Mouse (Mus musculus): ENCODE data around the gene Tes. TPM values are rescaled to one million over a fixed set of nuclear protein-coding genes. Genes with fewer than 3 reads are reported as not detected.

The Tes gene
- polyA plus RNA-seq, 1 experiment from 2014 or later, result 52.7 TPM

DNA sequence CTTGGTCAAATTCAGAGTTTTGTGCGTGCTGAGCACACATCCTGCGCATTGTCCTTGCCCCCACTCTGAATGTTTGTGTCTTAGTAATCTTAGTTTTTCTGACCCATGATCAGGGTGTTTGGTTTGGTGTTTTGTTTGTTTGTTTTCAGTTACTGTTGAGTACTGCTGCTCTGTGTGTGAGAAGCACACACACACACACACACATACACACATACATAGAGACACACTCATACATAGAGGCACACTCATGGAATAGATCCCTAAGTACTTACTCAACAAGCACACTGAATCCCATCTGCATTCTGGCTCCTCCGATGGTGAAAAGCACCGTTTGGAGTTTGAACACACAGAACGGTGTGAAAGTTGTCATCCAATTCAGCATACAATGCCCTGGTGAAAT is 41.5 kb downstream of the Tes start:
- no peak overlapping the region for H3K9ac ChIP-seq (replicated peaks; ENCODE audit: low read depth)
- DNase-seq (ENCODE audit: low spot score), result no peak
- no peak overlapping the region for H3K4me2 ChIP-seq (replicated peaks; ENCODE audit: low read depth, low read length)
- H3K4me3 ChIP-seq (ENCODE audit: low read depth, low read length), result no peak overlapping the region
- TF ChIP-seq CTCF (IDR thresholded peaks at IDR 0.05) (no peak), EP300 (IDR thresholded peaks at IDR 0.05) (no peak)
- WGBS, result 99% methylated on average over 5 of the region's 5 CpGs
- H3K27ac ChIP-seq (ENCODE audit: low read length), result no peak overlapping the region
- no peaks in the 10 kb centered on the region for H3K9me3 ChIP-seq (ENCODE audit: low read length)
- no peaks in the 10 kb centered on the region for H3K27me3 ChIP-seq (replicated peaks; ENCODE audit: insufficient read depth, low read length)
- H3K36me3 ChIP-seq (ENCODE audit: insufficient read depth, low read length), result no peaks in the 10 kb centered on the region
- H3K4me1 ChIP-seq (ENCODE audit: insufficient read depth, low read depth, low read length), result peaks cover 4% of the 10 kb centered on the region; the same call in 1 of the 2 replicates
- ATAC-seq, result no peak

DNA sequence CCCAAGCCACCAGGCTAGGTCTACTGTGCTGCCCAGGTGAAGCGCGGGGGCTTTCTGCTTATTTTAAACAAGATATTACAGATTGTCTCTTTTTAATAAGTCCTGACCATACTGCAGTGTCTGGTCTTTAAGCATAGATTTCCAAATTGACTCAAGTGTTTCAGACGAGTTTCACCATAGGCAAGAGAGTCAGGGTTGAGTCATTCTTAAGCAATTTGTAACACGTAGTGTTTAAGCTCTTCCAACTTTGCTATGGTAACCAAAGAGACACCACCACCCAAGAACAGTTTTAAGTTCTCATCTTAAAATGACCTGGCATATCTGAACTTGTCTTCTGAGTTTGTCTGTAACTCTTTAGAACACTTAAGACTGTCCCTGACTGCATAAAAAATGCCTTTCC is 44.3 kb downstream of the Tes start:
- TF ChIP-seq EP300 (IDR thresholded peaks at IDR 0.05) (peak; percentile 86), CTCF (IDR thresholded peaks at IDR 0.05) (no peak)
- no peak overlapping the region for H3K4me2 ChIP-seq (replicated peaks; ENCODE audit: low read depth, low read length)
- H3K4me3 ChIP-seq (ENCODE audit: low read depth, low read length), result no peak overlapping the region
- H3K4me1 ChIP-seq (ENCODE audit: insufficient read depth, low read depth, low read length), result peaks cover 4% of the 10 kb centered on the region; the same call in 1 of the 2 replicates
- H3K27me3 ChIP-seq (replicated peaks; ENCODE audit: insufficient read depth, low read length), result no peaks in the 10 kb centered on the region
- H3K27ac ChIP-seq (ENCODE audit: low read length), result peak overlapping the region; percentile 43; the same call in 1 of the 2 replicates
- no peak overlapping the region for H3K9ac ChIP-seq (replicated peaks; ENCODE audit: low read depth)
- H3K9me3 ChIP-seq (ENCODE audit: low read length), result no peaks in the 10 kb centered on the region
- H3K36me3 ChIP-seq (ENCODE audit: insufficient read depth, low read length), result no peaks in the 10 kb centered on the region
- peak; percentile 91 for ATAC-seq
- WGBS, result 54% methylated on average over 4 of the region's 4 CpGs
- DNase-seq (ENCODE audit: low spot score), result peak; percentile 96

DNA sequence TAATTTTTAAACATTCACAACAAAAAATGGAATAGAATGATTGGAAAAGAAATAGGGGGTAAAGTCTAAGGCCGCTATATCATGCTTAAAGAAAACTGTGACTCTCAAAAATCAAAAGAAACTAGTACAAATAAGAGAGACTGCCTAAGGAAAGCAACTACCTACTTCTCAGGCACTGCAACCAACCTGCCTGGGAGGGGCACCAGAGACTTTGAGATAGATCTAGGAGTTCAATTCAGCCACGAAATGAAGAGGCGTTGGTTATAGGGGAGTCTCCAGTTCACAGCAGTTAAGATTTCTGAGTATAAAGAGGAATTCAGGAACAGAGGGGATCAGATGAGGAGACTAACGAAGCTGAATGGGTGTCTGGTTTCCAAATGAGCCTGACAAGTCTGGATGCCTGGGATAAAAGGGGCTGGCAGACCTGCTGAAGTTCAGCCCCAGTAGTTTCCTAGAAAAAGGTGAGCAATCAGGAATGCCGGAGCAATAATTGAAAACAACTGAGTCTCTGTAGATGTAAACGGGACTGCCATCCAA is 45.7 kb downstream of the Tes start:
- Histone ChIP-seq H3K27me3 (replicated peaks; ENCODE audit: insufficient read depth, low read length) (no peaks in the 10 kb centered on the region), H3K9ac (replicated peaks; ENCODE audit: low read depth) (no peak overlapping the region), H3K4me1 (ENCODE audit: insufficient read depth, low read depth, low read length) (peaks cover 4% of the 10 kb centered on the region; the same call in 1 of the 2 replicates), H3K27ac (ENCODE audit: low read length) (no peak overlapping the region), H3K36me3 (ENCODE audit: insufficient read depth, low read length) (no peaks in the 10 kb centered on the region), H3K9me3 (ENCODE audit: low read length) (no peaks in the 10 kb centered on the region), H3K4me2 (replicated peaks; ENCODE audit: low read depth, low read length) (no peak overlapping the region), H3K4me3 (ENCODE audit: low read depth, low read length) (no peak overlapping the region)
- 62% methylated on average over 6 of the region's 6 CpGs for WGBS
- TF ChIP-seq CTCF (IDR thresholded peaks at IDR 0.05), result peak; percentile 68
- no peak for TF ChIP-seq EP300 (IDR thresholded peaks at IDR 0.05)
- DNase-seq (ENCODE audit: low spot score), result peak; percentile 73
- peak; percentile 58 for ATAC-seq

DNA sequence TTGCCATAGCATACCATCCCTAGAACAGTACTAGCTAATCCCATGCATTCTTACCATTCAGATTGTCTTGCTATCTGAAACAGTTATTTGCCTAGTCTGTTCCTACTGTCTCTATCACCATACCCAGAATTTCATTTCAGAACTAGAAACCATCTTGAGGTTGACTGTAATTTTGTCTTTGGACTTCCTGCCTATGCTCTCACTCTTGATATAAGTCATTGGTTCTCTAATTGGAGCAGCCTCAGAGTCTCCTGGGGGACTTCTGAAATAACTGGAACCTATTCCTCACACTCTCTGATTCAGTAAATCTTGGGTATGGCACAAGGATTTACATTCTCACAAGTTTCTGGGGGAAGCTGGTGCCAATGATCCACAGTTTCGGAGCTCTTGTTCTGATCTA is 47.1 kb downstream of the Tes start:
- DNase-seq (ENCODE audit: low spot score) (no peak), ATAC-seq (no peak)
- Histone ChIP-seq H3K4me3 (ENCODE audit: low read depth, low read length) (no peak overlapping the region), H3K9me3 (ENCODE audit: low read length) (no peaks in the 10 kb centered on the region), H3K4me1 (ENCODE audit: insufficient read depth, low read depth, low read length) (peaks cover 4% of the 10 kb centered on the region; the same call in 1 of the 2 replicates), H3K27ac (ENCODE audit: low read length) (no peak overlapping the region), H3K4me2 (replicated peaks; ENCODE audit: low read depth, low read length) (no peak overlapping the region), H3K36me3 (ENCODE audit: insufficient read depth, low read length) (no peaks in the 10 kb centered on the region), H3K27me3 (replicated peaks; ENCODE audit: insufficient read depth, low read length) (no peaks in the 10 kb centered on the region), H3K9ac (replicated peaks; ENCODE audit: low read depth) (no peak overlapping the region)
- TF ChIP-seq EP300 (IDR thresholded peaks at IDR 0.05) (no peak), CTCF (IDR thresholded peaks at IDR 0.05) (no peak)
- 96% methylated on average over 1 of the region's 1 CpGs for WGBS

DNA sequence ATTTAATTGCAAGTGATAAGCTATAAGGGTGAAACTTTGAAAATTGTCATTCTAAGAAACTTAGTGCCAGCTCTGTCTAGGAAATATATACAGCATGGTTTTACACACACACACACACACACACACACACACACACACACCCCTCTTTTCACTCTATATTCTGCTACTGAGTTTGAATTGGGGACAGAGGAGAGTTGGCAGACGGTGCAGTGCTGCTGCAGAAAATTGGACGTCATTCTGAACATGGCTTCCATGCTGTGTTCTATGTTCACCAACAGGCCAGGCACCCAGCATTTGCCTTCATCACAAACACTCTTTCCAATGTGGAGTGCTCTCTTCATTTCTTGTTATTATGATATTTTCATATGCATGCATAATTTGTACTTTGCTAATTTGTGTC is 48.0 kb downstream of the Tes start:
- H3K36me3 ChIP-seq (ENCODE audit: insufficient read depth, low read length), result no peaks in the 10 kb centered on the region
- no peak overlapping the region for H3K9ac ChIP-seq (replicated peaks; ENCODE audit: low read depth)
- ATAC-seq (no peak), DNase-seq (ENCODE audit: low spot score) (no peak)
- no peaks in the 10 kb centered on the region for H3K27me3 ChIP-seq (replicated peaks; ENCODE audit: insufficient read depth, low read length)
- no peak overlapping the region for H3K27ac ChIP-seq (ENCODE audit: low read length)
- TF ChIP-seq EP300 (IDR thresholded peaks at IDR 0.05), result no peak
- TF ChIP-seq CTCF (IDR thresholded peaks at IDR 0.05), result no peak
- 85% methylated on average over 2 of the region's 2 CpGs for WGBS
- H3K4me3 ChIP-seq (ENCODE audit: low read depth, low read length), result no peak overlapping the region
- H3K4me1 ChIP-seq (ENCODE audit: insufficient read depth, low read depth, low read length), result peaks cover 4% of the 10 kb centered on the region; the same call in 1 of the 2 replicates
- no peak overlapping the region for H3K4me2 ChIP-seq (replicated peaks; ENCODE audit: low read depth, low read length)
- H3K9me3 ChIP-seq (ENCODE audit: low read length), result no peaks in the 10 kb centered on the region

DNA sequence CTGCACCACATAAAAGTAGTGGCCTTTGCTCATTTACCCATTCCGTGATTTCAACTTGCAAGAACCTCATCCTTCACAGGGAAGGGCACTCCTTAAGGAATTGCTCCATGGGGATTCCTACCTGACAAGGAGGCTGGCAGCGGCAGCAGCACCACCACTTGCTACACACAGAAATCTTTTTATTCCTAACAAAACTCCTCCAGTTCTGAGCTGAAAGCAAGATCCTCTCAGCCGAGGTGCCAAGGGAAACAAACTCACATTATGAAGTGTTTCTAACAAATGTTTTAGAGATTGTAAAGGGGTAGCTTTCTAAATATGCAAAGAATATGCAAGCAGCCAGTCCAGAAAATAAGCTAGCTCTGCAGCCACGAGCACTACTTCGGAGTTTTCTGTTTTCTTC is 49.6 kb downstream of the Tes start:
- H3K4me2 ChIP-seq (replicated peaks; ENCODE audit: low read depth, low read length), result no peak overlapping the region
- H3K27me3 ChIP-seq (replicated peaks; ENCODE audit: insufficient read depth, low read length), result no peaks in the 10 kb centered on the region
- no peak overlapping the region for H3K4me3 ChIP-seq (ENCODE audit: low read depth, low read length)
- H3K4me1 ChIP-seq (ENCODE audit: insufficient read depth, low read depth, low read length), result no peaks in the 10 kb centered on the region
- no peaks in the 10 kb centered on the region for H3K36me3 ChIP-seq (ENCODE audit: insufficient read depth, low read length)
- DNase-seq (ENCODE audit: low spot score) (peak; percentile 17), ATAC-seq (no peak)
- no peaks in the 10 kb centered on the region for H3K9me3 ChIP-seq (ENCODE audit: low read length)
- no peak for TF ChIP-seq CTCF (IDR thresholded peaks at IDR 0.05)
- no peak for TF ChIP-seq EP300 (IDR thresholded peaks at IDR 0.05)
- no peak overlapping the region for H3K9ac ChIP-seq (replicated peaks; ENCODE audit: low read depth)
- WGBS, result 49% methylated on average over 5 of the region's 5 CpGs
- H3K27ac ChIP-seq (ENCODE audit: low read length), result 0 out of 2 replicates have a peak overlapping the region, but pooled peaks have one; percentile 2
